Mouse (Mus musculus) ovary, postnatal 14 days (tissue): Measurements from ENCODE around the gene Dnaic2.

Experiments
- DNase-seq: peaks from one replicate; pipeline ENCODE4 v3.0.0; 2022; ENCODE audit warnings: low spot score

Dnaic2 gene

DNA sequence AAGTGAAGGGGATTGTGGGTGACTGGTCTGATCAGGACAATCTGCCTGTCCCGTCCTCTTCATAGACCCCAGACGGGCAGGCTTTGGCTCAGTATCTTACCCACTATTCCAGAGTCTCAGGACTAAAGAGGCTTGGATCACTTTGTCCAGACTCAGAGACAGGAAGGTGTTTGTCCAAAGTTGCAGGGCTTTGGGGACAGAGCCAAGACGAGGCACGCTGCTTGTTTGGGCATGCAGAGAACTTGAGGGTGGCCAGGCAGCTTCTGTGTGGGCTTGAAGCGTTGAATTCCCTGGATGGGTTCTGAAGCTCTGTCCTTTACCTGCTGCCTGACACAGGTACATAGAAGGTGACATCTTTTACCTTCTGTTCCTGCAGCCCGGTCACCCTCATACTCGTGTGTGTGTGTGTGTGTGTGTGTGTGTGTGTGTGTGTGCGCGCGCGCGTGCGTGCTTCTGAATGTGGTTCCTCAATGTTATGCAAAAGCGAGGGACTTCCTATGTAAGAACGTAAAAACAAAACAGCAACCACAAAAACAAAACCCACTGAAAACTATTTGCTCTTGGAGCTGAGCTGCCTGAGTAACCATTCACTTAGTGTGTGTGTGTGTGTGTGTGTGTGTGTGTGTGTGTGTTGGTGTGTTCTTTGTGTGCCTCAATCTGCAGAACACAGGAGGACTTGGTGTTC is 24.8 kb upstream of the Dnaic2 start:
- DNase-seq: no peak

DNA sequence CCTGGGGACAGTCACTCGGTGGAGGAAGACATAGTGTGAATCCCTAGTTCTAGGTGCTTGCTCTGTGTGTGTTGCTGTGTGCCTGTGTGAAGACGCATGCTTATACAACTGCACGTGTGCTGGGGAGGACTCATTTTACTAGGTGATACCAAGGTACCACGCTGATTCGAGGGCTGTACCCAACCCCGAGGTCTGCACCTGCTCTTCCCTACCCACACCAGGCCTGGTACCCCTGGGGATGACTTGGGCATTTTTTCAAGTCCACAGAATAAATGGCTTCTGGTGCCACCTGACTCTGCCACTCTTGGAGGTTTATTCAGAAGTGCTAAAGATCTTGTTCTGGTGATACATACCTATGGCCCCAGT is 24.2 kb upstream of the Dnaic2 start:
- no peak for DNase-seq

DNA sequence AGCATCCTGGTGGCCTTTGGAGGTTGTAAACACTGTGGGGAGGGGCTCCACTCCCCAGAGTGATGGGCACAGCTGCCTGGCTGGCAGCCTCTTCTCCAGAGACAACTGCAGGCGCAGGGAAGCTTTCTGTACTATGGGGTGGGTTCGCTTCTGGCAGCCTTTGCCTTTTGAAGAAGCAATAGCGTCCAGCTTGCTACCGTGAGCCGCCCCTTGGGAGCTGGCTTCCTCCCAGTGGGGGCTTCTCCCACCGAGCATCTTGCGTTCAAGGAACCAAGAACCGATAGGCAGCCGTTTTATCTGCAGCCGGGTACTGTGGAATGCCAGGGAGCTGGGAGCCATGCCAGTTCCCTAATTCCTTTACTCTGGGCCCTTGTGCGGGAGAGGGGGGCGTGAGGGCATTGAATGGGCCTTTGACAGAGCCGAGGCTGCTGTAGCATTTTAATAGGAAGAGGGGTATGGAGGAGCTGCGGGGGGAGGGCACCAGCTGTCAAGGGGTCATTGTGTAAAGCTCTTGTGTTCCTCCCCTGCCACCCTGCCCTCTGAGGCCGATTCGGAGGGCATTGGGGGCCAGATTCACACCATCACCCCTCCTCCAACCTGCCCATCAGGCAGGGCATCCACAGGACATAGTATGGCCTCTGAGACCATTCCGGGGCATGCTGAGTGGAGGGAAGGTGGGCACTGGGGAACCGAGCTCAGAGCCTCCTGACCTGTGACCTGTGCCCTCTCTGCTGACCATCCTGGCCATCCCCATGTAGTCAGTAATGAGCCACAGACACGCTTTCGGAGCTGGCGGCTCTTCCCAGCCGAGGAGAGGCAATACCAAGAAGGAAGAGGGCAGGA is 22.9 kb upstream of the Dnaic2 start:
- DNase-seq: no peak

DNA sequence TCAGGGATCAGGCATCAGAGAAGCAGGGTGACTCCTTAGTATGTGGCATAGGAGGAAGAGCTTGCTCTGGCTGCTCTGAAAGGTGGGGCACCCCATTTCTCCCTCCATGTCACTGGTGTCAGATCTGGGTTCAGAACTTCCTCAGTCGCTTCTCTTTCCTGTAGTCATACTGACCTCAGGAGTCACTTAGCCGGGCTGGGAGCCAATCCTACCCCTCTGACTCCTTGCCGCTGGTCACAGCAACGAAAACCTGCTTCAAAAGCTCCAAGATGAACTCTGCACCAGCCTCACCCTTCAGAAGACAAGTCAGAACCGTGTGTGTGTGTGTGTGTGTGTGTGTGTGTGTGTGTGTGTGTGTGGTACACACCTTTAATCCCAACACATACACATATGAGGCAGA is 20.9 kb upstream of the Dnaic2 start:
- no peak for DNase-seq

DNA sequence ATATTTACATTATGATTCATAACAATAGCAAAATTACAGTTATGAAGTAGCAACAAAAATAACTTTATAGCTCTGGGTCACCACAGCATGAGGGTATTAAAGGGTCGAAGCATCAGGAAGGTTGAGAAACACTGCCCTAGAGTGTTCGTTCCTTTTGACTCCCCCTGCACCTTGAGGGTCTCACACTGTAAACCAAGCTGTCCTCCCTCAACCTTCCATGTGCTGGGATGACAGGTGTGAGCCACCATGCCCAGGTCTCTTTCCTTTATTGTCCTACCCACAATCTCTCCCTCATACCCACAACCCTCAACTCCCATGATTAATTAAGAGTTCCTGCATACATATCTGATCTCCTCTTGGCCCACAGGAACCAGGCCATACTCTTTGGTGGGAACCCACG is 15.8 kb upstream of the Dnaic2 start:
- DNase-seq: no peak

DNA sequence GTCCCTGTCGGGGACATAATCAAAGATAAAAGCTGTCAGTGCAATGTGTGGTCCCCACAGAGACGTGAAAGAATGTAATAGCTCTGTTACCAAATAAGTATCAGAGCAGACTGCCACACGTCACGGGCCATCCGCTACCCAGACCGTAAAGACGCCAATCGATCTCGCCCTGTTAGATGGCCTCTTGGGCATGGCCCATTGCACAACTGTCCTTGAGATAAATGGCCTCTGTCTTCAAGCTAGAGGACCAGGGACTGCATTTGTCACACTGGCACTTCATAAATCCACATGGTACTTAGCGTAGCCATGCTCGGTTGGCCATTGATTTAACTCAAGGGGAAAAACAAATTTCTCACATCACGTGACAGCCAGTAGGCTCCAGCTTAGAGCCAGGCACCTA is 15.3 kb upstream of the Dnaic2 start:
- no peak for DNase-seq

DNA sequence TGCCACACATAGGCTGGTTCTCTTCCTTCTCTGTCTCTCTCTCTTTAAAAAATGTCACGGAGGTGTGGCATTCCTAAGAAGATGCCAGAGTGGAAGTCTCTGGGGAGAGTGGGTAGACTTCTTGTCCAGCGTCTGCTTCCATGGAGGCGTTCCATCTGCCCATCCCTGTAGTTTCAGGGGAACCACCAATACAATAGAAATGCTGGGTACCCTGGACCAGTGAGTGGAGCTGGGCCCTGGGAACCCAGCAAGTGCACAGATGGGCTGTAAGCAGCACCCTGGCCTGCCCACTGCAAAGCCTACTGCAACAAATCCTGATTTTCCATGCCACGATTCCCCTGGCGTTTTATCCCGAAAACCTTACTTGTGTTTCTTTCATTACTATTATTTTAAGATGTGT is 12.7 kb upstream of the Dnaic2 start:
- no peak for DNase-seq

DNA sequence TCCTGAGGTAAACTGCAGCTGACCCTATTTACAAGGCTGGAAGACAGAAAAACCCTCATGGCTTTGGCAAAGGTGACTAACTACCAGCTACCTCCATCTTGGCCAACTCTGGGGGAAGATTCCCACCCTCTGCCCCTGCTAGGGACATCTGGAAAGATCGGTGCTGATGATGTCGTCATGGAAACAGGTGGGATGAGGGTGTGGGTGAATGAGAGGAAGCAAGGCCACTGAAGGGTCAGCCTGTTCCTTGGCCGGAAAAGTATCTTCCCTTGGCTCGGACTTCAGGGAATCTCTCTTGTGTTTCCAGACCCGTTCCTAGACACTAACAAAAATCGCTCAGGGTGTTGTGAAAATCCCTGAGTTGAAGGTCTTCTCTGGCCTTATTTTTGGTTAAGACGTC is 11.7 kb upstream of the Dnaic2 start:
- no peak for DNase-seq

DNA sequence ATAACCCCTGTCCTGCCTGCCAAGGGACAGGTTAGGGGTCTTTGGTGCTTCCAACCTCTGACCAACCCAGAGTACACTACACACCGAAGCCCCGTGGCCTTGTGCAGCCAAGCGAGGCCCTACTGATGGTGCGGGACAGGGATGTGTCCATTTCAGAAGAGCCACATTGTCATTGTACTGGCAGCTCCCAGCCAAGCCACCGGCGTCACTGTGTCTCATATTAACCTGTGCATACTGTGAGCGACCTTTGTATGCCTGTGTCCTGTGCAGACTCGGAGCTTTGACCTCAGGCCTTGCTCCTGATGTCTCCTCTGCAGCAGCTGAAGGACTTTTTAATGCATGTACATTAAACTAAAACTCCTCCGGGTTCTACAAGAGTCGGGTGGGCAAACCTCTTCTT is 6.7 kb upstream of the Dnaic2 start:
- DNase-seq: no peak

DNA sequence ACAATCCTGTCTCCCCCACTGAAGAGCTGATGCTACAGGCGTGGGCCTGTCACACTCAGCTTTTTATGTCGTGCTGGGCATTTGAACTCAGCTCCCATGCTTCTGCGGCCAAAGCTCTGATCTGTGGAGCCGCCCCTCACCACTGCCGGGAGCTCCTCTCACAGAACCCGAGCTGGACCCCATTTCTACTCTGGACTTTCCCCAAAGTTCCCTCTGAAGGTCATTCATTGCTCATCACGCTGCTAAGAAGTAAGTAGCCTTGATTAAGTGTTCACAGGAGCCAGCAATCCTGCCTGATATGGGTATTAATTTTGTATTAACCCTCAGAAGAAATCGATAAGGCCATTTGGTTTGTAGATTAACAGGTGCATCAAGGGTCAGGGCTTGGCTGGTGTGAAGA is 4.8 kb upstream of the Dnaic2 start:
- DNase-seq: no peak

DNA sequence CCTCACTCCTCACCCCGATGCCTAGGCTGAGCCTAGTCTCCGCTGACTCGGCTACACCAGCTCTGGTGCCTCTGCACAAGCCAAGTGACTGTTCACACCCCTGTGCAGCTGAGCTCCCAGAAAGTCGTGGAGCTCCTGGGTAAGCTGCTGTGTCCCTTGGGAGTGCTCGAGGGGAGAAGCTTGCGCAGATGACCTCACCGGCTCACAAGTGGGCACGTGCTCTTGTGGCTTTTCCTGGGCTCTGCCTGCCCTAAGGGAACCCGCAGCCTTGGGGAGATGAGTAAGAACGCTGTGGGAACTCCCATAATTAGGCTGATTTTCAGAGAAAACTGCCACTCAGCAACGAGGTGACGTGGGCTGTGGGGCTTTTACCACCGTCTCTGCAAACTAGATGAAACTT is 4.2 kb upstream of the Dnaic2 start:
- DNase-seq: no peak

DNA sequence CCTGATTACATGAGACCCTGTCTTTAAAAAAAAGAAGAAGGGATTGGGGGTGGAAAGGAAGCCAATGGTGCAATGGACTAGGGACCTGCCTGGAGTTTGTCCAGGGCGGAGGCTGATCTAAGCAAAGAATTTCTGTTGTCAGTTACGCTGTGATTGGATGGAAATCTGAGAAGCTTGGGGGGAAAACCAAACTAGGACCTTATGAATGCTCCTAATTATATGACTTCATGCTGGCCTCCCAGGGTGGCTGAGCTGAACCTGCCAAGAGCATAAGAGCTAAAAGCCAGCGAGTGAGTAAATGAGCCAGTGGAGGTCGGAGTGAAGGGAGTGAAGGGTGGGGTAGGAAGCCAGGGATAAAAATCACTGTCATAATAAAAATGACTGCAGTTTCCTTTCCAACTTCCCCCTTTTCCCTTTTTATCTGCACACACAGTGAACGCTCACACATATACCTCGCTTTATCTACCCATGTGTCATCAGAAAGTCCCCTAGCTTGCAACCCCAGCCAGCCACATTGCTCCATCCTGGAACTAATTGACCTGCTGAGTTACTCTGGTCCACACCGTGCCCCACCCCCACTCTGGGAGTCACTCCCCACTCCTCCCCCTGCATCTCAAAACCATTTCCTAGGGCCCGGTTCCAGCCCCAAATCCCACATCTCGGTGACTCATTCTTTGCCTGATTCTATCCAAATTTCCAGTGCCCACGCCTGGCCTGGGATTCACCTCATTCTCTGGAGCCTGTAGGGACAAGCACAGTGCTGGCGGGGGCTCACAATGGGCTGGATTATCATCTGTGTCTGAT is 2.2 kb upstream of the Dnaic2 start:
- DNase-seq: peak; percentile 35

DNA sequence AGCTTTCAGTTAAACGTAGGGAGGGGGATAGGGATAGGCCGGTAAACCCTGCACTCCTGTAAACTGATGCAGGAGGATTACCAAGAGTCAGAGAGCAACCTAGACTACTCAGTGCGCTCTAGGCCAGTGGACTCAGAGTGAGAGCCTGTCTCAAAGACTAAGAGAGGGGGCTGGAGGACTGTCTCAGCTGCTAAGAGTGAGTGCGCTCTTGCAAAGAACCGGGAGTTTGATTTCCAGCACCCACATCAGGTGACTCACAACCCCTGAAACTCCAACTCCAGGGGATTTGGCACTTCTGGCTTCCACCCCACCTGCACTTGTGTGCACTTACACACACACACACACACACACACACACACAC is 598 bp downstream of the Dnaic2 start:
- no peak for DNase-seq

DNA sequence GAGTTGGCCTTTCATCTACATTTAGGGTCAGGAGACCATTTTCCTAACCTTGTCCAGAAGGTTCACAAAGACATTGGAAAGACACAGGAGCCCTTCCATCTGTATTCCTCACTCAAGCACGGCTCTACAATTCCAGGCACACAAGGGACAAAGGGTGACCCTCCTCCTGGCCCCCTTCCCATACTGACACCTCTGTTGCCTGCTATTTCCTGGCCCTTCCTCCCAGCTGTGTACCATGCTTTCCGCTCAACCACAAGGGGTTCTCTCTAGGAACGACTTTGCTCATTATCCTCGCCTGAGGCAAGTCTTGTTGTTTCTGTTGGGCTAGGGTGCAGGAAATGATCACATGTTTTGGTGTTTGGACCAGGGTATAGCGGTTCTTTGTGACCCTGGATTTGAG is 1.1 kb downstream of the Dnaic2 start:
- no peak for DNase-seq

DNA sequence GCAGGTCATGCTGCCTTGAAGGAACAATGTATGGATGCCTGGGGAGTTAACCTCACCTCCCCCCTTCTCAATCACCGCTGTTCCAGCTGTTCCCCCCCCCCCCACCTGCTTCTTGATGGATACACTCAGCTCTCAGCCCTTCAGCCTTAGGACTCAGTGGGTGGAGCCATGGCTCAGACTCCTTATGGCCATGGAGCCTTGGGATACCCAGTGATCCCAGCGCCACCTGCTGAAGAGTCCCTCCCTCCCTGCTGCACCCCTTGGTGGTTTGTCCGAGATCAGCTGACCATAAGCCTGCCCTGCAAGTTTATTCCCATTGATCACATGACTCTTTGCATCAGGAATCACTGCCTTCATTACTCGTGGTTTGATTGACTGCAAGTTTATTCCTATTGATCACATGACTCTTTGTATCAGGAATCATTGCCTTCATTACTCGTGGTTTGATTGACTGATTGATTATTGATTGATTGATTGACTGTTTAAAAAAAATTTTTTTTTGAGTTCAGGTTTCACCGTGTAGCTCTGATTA is 2.7 kb downstream of the Dnaic2 start:
- DNase-seq: no peak

DNA sequence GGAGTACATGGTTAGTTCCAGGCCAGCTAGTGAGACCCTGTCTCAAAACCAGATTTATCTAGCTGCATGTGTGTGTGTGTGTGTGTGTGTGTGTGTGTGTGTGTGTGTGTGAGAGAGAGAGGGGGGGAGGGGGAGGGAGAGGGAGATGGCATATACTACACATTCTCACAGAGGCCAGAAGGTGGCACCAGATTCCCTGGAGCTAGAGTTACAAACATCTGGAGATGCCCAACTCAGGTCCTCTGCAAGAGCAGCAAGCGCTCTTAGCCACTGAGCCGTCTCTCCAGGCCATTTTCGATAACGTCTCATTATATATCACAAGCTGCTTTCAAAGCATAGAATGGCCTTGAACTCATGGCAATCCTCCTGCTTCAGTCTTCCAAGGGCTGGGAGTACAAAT is 4.5 kb downstream of the Dnaic2 start:
- no peak for DNase-seq

DNA sequence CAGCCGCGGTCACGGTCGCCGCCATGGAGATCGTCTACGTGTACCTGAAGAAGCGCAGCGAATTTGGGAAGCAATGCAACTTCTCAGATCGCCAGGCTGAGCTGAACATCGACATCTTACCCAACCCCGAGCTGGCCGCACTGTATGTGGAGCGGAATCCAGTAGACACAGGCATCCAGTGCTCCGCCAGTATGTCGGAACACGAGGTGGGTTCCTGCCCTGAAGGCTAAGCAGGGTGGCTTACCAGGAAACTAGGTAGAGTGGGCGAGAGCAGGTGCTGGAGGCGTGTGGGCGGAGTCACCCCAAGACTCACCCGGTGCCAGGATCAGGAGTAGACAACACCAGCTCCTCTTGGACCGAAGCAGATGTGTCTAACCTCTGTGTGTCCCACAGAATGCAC is 5.7 kb downstream of the Dnaic2 start:
- no peak for DNase-seq

DNA sequence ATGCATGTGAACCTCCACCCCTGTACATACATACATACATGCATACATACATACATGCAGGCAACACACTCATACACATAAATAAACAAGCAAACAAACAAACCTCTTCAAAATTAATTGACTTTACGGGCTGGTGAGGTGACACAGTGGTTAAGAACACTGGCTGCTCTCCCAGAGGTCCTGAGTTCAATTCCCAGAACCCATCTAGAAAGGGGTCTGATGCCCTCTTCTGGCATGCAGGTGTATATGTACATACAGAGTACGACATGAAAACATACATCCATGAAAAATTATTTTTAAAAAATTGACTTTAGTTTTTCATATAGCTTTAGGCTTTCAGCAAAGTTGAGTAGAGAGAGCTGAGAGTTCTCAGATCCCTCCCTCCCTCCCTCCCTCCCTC is 8.9 kb downstream of the Dnaic2 start:
- DNase-seq: no peak

DNA sequence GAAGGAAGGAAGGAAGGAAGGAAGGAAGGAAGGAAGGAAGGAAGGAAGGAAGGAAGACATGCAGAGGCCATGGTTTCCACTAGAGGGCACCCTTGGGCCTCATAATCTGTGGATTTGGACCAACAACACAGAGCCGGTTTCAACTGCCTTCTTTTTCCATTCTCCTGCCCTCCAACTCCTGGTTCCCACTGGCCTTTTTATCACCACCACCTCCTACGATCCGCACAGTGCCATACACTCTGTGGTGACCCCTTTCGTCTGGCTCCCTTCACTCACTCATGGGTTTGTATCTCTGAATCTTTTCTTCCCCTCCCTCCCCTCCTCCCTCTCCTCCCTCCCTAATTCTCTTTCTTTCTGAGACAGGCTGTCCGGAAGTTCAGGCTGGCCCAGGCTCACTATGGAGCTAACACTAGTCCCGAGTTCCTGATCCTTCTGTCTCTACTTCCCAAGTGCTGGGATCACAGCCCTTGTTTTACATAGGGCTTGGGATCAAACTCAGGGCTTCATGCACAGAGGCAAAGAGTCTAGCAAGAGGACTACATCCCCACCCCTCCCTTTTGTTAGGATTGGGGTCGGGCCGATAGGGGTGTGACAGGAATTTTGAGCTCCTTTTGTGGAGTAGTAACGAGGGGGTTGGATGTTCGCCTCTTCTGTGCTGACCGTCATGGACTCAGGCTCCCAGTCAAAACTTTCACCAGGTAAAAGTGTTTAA is 9.9 kb downstream of the Dnaic2 start:
- DNase-seq: peak; percentile 44

DNA sequence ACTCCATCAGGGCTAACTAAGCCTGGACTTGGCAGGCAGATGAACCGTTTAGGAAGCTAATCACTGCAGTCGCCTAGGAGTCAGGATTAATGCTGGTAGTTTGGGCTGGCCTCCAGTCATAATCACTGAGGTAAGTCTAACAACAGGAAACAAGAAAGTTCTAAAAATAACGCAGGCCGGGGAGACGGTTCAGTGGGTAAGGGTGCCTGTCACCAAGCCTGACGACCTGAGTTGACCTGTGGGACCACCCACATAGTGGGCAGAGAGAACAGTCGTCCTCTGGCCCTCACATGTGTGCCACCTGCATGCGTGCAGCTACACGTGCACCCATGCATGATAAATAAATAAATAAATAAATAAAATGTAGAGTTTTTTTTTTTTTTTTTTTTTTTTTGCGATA is 13.4 kb downstream of the Dnaic2 start:
- no peak for DNase-seq

DNA sequence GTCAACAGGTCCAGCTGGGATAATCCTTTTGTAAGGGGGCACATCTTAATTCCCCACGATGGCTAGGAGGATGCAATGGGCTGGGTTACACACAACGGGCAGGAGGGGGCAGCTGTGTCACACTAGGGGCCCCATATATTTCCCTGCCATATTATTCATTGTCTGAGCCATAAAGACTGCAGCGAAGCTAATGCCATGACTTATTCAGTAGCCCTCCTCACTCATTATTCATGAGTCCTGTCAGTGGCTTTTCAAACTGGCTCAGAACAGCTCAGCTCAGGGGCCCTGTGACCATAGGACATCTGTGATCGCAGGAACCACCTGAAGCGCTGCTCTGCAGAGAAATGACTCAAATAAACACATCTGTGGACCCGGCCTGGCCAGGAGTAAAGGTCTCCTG is 14.2 kb downstream of the Dnaic2 start:
- no peak for DNase-seq

DNA sequence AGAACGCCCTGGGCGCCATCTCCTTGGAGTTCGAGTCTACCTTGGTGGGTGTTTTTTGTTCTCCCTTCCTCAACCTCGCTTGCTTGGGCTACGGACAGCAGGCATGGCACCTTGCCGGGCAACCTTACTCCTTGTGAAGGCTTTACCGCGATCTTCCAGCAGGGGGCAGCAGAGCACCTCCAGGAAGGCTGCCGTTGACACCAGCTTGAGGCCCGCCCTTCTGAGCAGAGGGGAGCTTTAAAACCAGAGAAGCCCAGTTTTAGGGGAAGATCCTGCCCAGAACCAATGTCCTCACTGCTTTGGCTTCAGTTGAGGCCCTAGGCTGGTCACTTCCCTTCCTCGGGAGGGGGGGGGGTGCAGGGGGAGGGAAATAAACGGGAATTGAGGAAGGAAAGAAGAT is 17.9 kb downstream of the Dnaic2 start:
- DNase-seq: peak; percentile 98
